Mouse (Mus musculus): ENCODE results near the gene Prune2.

The Prune2 gene

GRCm38 (mm10) chr19:17249691-17250090, 293.8 kb downstream of the Prune2 start:
- in situ Hi-C loops (cut with MboI; ENCODE audit: unreplicated experiment in 2 of 2), result loop anchor here in 1 of 2 experiments (5.0 kb wide), 1 partner anchor 103 kb away; no protein-coding TSS in a partner anchor

DNA sequence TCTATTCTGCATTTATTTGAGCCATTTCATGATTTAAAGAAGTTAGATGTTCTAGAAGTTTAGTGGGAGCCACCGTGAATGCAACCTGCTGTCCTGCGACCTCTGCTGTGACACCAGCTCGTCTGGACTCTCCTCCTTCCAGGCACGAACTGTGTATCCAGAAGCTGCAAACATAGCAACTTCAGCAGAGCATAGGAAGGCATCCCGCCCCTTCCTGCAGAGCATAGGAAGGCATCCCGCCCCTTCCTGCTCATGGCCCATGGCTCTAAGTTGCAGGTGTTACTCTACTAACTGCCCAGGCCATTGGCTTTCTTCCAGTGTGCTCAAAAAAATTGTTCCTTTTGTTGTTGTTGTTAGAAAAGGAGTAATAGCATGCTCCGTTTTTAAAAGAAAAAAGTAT, 294.9 kb downstream of the Prune2 start:
- in situ Hi-C loops (cut with MboI; ENCODE audit: unreplicated experiment in 2 of 2), result no loop called here

GRCm38 (mm10) chr19:17251453-17251852, 295.5 kb downstream of the Prune2 start:
- in situ Hi-C loops (cut with MboI; ENCODE audit: unreplicated experiment in 2 of 2), result no loop called here

DNA sequence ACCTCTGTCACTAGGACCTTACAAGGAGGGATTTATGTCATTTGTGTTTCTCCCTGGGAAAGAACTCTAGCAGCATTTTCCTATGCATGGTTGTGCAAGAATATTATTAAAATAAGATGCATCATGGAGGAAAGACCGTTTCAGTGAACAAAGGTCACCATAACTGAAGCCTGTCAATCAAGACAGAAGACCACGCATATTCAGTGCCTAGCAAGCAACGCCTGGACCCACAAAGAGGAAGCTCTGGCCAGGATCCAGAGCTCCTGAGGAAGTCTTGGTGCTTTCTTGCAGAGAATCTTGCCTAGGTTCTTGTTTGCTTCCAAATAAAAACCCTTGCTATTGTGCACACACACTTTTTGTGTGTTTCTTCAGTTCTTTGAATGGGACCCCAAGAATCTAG, 296.9 kb downstream of the Prune2 start:
- in situ Hi-C loops (cut with MboI; ENCODE audit: unreplicated experiment in 2 of 2), result no loop called here

DNA sequence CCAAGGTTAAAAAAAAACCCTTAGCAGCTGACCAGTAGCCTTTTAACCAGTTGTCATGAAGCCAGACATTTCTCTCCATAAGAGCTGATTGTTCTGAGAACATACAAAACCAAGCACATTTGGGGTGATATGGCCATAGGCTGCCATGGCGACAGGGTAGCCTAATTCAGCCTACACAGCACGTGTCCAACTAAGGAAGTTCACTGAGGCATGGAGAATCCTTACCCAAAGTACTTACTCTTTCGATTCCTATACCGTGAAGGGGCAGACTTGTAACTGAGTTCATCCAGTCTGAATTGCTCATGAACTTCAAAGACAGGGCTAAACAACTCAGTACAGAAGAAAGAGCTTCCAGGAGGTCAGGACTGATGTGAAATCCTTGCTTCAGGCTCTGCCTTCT, 299.6 kb downstream of the Prune2 start:
- in situ Hi-C loops (cut with MboI; ENCODE audit: unreplicated experiment in 2 of 2), result no loop called here

- in situ Hi-C loops (cut with MboI; ENCODE audit: unreplicated experiment in 2 of 2), result no loop called here
Observed at GRCm38 (mm10) chr19:17256388-17256787, 300.5 kb downstream of the Prune2 start.

DNA sequence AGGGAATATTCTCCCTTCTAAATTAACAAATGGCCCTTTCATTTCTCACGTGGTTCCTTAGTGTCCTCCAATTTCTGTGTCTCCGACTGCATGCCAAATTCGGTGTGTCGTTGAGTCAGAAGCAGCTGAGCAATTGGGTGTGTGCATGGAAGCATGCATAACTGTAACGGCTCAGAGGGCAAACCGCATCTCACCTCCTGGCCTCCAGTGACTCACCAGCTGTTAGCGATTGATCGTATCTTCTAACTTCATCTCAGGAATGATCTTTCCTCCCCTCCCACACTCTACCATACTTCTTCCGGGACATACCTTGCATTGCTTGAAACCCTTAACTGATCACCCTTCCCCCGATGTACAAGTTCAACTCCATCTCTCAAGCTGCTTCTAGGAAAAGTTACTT, 300.9 kb downstream of the Prune2 start:
- in situ Hi-C loops (cut with MboI; ENCODE audit: unreplicated experiment in 2 of 2), result no loop called here

- in situ Hi-C loops (cut with MboI; ENCODE audit: unreplicated experiment in 2 of 2), result no loop called here
Observed at GRCm38 (mm10) chr19:17263181-17263580, 307.3 kb downstream of the Prune2 start.

- in situ Hi-C loops (cut with MboI; ENCODE audit: unreplicated experiment in 2 of 2), result no loop called here
Observed at GRCm38 (mm10) chr19:17263679-17264370, 307.9 kb downstream of the Prune2 start.

DNA sequence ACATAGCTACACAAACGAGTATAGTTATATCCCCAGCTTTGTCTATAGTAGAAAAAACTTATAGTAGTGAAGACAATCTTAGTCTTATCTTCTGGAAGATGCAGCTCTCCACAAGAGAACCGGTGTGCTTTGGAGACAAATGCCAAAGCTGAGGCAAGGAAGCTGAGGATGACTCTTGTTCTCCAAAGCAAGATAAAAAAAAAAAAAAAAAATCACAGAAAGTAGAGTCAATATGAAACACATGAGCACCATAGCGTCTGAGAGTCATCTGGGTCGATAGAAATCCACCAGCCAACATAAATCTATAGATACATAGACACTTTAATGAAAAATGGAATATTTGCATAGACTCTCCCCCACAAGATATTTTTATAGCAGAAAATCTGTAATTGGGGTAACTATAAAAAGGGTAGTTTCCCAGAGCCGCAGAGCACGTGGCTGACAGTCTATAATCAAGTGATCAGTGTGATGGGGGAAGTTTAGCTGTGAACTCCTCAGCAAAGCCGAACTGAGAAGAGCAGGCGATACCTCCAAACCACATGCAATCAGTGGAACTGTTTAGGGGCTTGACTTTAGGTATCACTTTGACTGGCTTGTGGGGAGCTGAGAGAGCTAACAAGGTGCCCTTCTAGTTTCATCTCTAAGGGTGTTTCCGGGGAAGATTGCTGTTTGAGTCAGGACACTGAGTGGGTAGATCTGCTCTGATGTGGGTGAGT, 308.7 kb downstream of the Prune2 start:
- in situ Hi-C loops (cut with MboI; ENCODE audit: unreplicated experiment in 2 of 2), result no loop called here

GRCm38 (mm10) chr19:17268669-17269068, 312.8 kb downstream of the Prune2 start:
- in situ Hi-C loops (cut with MboI; ENCODE audit: unreplicated experiment in 2 of 2), result no loop called here

DNA sequence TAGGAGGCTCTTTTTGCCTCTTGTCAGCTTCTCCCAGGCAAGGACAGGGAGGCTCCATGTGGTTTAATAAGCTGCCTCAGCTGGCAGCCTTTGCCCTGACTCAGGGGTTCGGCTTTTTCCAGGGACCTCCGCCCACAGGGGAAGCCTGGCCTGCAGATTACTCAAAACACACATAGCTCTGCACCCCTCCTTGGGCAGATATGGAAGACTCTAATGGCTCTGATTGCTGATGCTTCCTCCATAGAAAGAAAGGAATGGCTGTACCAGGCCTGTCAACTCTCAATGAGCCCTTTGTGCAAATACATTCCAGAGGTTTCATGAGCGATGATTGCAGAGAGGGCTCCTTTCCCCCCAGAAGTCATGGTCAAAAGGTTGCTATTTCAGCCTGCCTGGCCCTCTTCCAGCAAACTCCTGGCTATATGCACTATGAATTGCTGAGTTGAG, 315.3 kb downstream of the Prune2 start:
- in situ Hi-C loops (cut with MboI; ENCODE audit: unreplicated experiment in 2 of 2), result no loop called here

- in situ Hi-C loops (cut with MboI; ENCODE audit: unreplicated experiment in 2 of 2), result no loop called here
Observed at GRCm38 (mm10) chr19:17272988-17273387, 317.1 kb downstream of the Prune2 start.
